Mouse (Mus musculus) forebrain, embryonic 10.5 days (tissue): ENCODE results near the gene Serpine2. TPM values are rescaled to one million over a fixed set of nuclear protein-coding genes. Genes with fewer than 3 reads are reported as not detected.

Source experiments
- DNase-seq: peaks from one replicate; pipeline ENCODE4 v3.0.0-alpha.2; 2017; ENCODE audit warnings: low spot score; ENCODE audit errors: extremely low spot score
- H3K27ac ChIP-seq: fragments of 300-500 bp; sonication (generic); 2 replicates; pipeline ENCODE4 v1.5.1; 2016; ENCODE audit warnings: mild to moderate bottlenecking
- H3K27me3 ChIP-seq: fragments of 300-500 bp; sonication (generic); 2 replicates; pipeline ENCODE4 v1.6.1; 2016; ENCODE audit warnings: mild to moderate bottlenecking; ENCODE audit not compliant: poor library complexity, severe bottlenecking
- H3K36me3 ChIP-seq: fragments of 300-500 bp; sonication (generic); replicated peaks from 2 replicates; pipeline ENCODE4 v1.6.1; 2016; ENCODE audit warnings: mild to moderate bottlenecking, moderate library complexity
- H3K4me1 ChIP-seq: fragments of 300-500 bp; sonication (generic); 2 replicates; pipeline ENCODE4 v1.6.1; 2016
- H3K4me3 ChIP-seq: fragments of 300-500 bp; sonication (generic); 2 replicates; pipeline ENCODE4 v1.5.1; 2016; ENCODE audit warnings: mild to moderate bottlenecking, moderate library complexity
- H3K9me3 ChIP-seq: fragments of 300-500 bp; sonication (generic); 2 replicates; pipeline ENCODE4 v1.6.1; 2016; ENCODE audit warnings: mild to moderate bottlenecking, moderate library complexity
- WGBS: fragments of 180-500 bp; shearing (Covaris S2); methylation state at CpG from one replicate; pipeline ENCODE4 v1.1.7; 2016; 5-methylcytosine and 5-hydroxymethylcytosine counted together
- polyA plus RNA-seq: library from polyadenylated mRNA; unstranded; fragments of >200 nt; fragmentation: Nextera tagmentation; extraction: Ambion mirVana; gene quantifications from 2 replicates; pipeline ENCODE4 v1.2.1, GENCODE M21; 2016

The Serpine2 gene
- polyA plus RNA-seq, 1 experiment from 2014 or later: 53.3 TPM

GRCm38 (mm10) chr1:79802858-79803427 lies 58.0 kb downstream of the Serpine2 start:
- no peaks in the 10 kb centered on the region for H3K27me3 ChIP-seq
- WGBS: 79% methylated on average over 11 of the region's 11 CpGs
- no peak overlapping the region for H3K27ac ChIP-seq
- H3K4me1 ChIP-seq: no peaks in the 10 kb centered on the region
- H3K36me3 ChIP-seq: peaks cover 8% of the 10 kb centered on the region
- H3K4me3 ChIP-seq: no peak overlapping the region
- H3K9me3 ChIP-seq: no peaks in the 10 kb centered on the region
- DNase-seq: no peak

DNA sequence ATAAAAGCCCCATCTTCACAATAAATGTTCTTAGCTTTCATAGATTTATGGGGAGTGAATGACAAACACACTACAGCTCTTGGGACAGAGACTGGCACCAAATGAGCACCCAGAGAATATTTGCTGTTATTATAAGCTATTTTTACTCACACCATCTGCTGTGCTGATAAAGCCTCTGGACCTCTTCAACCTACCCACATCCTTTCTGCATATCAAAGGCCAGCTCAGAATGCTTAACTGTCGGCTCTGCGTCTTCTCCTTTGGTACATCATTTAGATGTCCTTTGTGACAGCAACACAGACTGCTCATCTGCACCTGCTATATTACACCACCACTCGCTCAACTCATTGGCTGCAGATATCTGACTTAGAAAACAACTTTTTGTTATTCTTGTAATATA lies 63.9 kb downstream of the Serpine2 start:
- Histone ChIP-seq H3K9me3 (no peaks in the 10 kb centered on the region), H3K27me3 (no peaks in the 10 kb centered on the region), H3K36me3 (no peaks in the 10 kb centered on the region), H3K4me1 (no peaks in the 10 kb centered on the region), H3K27ac (no peak overlapping the region), H3K4me3 (no peak overlapping the region)
- 92% methylated on average over 3 of the region's 3 CpGs for WGBS
- DNase-seq: no peak

DNA sequence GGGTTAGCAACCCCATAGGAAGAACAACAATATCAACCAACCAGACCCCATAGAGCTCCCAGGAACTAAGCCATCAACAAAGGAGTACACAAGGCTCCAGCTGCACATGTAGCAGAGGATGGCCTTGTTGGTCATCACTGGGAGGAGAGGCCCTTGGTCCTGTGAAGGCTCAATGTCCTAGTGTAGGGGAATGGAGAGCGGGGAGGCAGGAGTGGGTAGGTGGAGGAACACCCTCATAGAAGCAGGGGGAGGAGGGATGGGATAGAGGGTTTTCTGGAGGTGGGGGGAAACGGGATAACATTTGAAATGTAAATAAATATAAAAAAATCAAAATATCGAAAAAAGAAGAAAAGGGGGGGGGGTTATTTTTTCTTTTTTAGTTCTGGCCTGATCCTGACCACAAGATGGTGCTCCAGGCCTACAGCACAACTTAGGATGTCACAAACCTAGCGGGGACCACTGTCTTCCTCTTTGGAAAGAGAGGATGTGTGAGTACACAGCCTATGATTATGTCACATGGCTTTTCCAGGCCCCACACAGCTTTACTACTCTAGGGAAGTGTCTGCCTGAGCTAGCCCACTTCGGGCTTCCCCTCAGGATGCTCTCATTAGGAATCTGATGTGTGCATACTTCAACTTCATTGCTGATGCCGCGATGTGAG lies 74.6 kb downstream of the Serpine2 start:
- H3K36me3 ChIP-seq: peaks cover 27% of the 10 kb centered on the region
- H3K4me1 ChIP-seq: no peaks in the 10 kb centered on the region
- no peaks in the 10 kb centered on the region for H3K27me3 ChIP-seq
- H3K9me3 ChIP-seq: no peaks in the 10 kb centered on the region
- no peak for DNase-seq
- no peak overlapping the region for H3K27ac ChIP-seq
- WGBS: 73% methylated on average over 7 of the region's 7 CpGs
- no peak overlapping the region for H3K4me3 ChIP-seq

- DNase-seq: no peak
These were observed 78.5 kb downstream of the Serpine2 start for GRCm38 (mm10) chr1:79782433-79782832.

DNA sequence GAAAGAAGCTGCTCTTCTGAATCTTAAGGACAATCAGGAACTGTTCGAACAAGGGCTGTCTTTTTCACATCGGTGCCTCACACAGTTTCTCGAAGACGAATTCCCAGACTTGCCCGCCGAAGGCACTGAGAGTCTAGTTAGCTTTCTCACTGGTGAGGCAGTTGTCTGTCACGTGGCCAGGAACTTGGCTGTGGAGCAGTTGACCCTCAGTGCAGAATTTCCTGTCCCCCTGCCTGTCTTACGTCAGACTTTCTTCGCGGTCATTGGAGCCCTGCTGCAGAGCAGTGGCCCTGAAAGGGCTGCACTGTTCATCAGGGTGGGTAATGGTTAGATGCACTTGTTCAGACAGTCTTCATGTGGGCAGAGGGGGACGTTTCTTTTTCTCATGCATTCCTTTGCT lies 83.0 kb downstream of the Serpine2 start:
- Histone ChIP-seq H3K9me3 (no peaks in the 10 kb centered on the region), H3K27ac (no peak overlapping the region), H3K4me1 (peaks cover 7% of the 10 kb centered on the region), H3K27me3 (no peaks in the 10 kb centered on the region), H3K4me3 (no peak overlapping the region), H3K36me3 (peaks cover 55% of the 10 kb centered on the region)
- no peak for DNase-seq
- WGBS: 91% methylated on average over 11 of the region's 11 CpGs

More at GRCm38 (mm10) chr1:79782433-79782832, 78.5 kb downstream of the Serpine2 start:
- Histone ChIP-seq H3K36me3 (peaks cover 65% of the 10 kb centered on the region), H3K27me3 (no peaks in the 10 kb centered on the region), H3K9me3 (no peaks in the 10 kb centered on the region), H3K4me3 (no peak overlapping the region), H3K4me1 (no peaks in the 10 kb centered on the region), H3K27ac (no peak overlapping the region)
- 85% methylated on average over 3 of the region's 3 CpGs for WGBS

DNA sequence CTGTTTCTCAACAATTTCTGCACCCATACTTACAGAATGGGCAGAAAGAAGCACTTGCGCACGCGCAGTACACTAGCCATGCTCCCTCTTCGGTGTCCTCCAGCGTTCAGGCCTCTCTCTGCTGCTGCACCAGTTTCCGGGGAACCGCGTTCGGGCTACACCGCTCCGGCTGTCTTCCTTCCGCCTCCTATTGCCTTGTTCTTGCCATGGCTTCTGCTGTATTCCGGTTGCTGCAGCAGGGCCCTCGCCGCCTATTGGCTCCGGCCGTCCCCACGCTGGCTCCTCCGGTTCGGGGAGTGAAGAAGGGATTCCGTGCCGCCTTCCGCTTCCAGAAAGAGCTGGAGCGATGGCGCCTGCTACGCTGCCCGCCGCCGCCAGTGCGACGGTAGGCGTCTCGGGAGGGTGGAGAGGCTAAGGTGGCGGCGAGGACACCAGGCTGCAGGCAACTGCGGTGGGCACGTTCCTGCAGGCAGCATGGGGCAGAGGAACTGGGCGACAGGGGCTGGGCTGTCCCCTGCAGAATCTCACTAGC lies 85.0 kb downstream of the Serpine2 start, which contains the start of the genes Mrpl44 and Wdfy1:
Mrpl44 (plus strand) TSS at position 92 of the 532 bp plus-strand sequence.
Wdfy1 (minus strand) TSS at position 217 of the 532 bp plus-strand sequence.
- Histone ChIP-seq H3K9me3 (no peaks in the 10 kb centered on the region), H3K4me3 (peak within 1 kb of the TSS; percentile 96), H3K27ac (peak within 1 kb of the TSS; percentile 96), H3K36me3 (peaks cover 35% of the 10 kb centered on the region), H3K27me3 (no peaks in the 10 kb centered on the region), H3K4me1 (peaks cover 7% of the 10 kb centered on the region)
- WGBS: under 1% methylated on average over 38 of the region's 38 CpGs
- DNase-seq: peak; percentile 98

DNA sequence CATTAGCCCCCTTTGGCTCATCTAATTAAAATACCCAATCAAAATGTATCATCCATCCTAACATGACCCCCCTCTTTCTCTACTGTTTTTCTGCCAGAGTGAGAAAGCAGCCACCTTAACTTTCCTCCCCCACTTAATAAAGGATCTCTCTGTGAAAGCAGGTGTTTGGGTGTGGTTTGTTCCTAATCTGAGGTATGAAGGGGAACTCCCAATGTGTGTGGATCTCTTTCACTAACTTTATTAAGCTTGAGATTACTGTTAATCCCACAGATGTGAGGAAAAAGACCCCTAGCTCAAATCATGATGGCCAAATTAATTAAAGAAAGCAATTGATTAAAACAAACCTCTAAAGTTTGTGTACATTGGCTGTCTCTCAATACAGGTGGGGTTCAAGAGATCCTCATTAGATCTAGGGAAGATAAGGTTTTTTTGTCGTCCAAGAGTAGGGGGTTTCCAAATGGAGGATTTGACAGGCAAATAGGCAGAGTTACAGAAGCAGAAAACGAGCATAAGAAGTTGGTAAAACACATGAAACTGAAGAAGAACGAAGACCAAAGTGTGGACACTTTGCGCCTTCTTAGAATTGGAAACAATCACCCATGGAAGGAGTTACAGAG lies 86.7 kb downstream of the Serpine2 start:
- 78% methylated on average over 4 of the region's 4 CpGs for WGBS

GRCm38 (mm10) chr1:79768231-79768630 lies 92.7 kb downstream of the Serpine2 start:
- H3K9me3 ChIP-seq: no peaks in the 10 kb centered on the region
- WGBS: 71% methylated on average over 1 of the region's 1 CpGs
- no peaks in the 10 kb centered on the region for H3K27me3 ChIP-seq
- no peaks in the 10 kb centered on the region for H3K4me1 ChIP-seq
- no peak for DNase-seq
- no peak overlapping the region for H3K27ac ChIP-seq
- H3K36me3 ChIP-seq: no peaks in the 10 kb centered on the region
- no peak overlapping the region for H3K4me3 ChIP-seq

More for the DNA sequence above, 86.7 kb downstream of the Serpine2 start:
- no peak overlapping the region for H3K4me3 ChIP-seq
- H3K36me3 ChIP-seq: peaks cover 17% of the 10 kb centered on the region
- no peak overlapping the region for H3K27ac ChIP-seq
- H3K9me3 ChIP-seq: no peaks in the 10 kb centered on the region
- DNase-seq: no peak
- peaks cover 7% of the 10 kb centered on the region for H3K4me1 ChIP-seq
- H3K27me3 ChIP-seq: no peaks in the 10 kb centered on the region

GRCm38 (mm10) chr1:79764483-79764882 lies 96.5 kb downstream of the Serpine2 start:
- peaks cover 21% of the 10 kb centered on the region for H3K4me1 ChIP-seq
- no peaks in the 10 kb centered on the region for H3K36me3 ChIP-seq
- no peak for DNase-seq
- no peak overlapping the region for H3K4me3 ChIP-seq
- H3K27ac ChIP-seq: no peak overlapping the region
- H3K9me3 ChIP-seq: no peaks in the 10 kb centered on the region
- WGBS: 84% methylated on average over 1 of the region's 1 CpGs
- H3K27me3 ChIP-seq: no peaks in the 10 kb centered on the region

- no peaks in the 10 kb centered on the region for H3K9me3 ChIP-seq
- no peak for DNase-seq
- H3K27me3 ChIP-seq: no peaks in the 10 kb centered on the region
- H3K4me1 ChIP-seq: peaks cover 25% of the 10 kb centered on the region
- H3K36me3 ChIP-seq: no peaks in the 10 kb centered on the region
- no peak overlapping the region for H3K27ac ChIP-seq
- H3K4me3 ChIP-seq: no peak overlapping the region
- WGBS: 92% methylated on average over 2 of the region's 2 CpGs
These were observed 96.9 kb downstream of the Serpine2 start for GRCm38 (mm10) chr1:79764031-79764430.

DNA sequence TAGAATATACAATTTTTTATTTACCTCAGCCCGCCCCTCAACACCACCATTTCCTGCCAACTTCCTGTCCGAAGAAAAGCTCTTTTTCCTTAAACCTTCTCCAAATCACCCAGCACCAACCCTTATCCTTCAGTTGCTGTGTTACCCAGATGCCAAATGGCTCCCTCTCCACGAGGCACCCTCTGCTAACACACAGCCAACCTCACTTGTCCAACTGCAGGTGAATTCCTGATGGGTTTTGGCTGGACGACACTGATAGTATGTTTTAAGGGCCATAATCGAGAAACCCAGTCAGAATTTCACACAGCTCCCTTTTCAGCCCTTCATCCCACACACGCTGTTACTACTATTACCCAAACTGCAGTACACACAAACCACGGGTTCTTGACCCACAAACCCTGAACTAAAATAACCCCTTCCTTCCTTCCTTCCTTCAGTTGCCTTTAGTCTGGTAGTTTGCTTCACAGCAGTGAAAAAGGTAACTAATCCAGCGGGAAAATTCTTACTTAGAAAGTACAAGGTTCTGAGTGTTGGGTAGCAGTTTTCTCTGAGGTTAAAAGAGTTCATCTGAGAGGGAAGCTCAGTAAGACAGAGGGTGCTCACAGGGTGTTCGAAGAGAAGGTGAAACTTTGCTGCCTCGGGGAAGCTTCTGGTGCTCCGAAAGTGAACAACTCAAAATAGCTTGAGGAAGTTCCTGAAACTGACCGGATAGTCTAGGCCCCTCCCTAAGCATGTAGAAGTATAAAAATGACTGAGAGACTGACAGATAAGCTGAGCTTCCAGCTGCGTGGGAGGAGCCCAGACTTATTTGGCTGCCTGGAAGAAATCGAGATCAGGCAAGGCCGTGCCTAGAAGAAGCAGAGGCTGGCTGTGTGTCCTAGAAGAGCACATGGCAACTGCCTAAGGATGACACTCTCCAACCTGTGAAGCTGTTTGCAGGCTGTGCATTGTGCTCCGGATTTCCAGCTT lies 98.4 kb downstream of the Serpine2 start:
- DNase-seq: no peak
- peak overlapping the region; percentile 91 for H3K27ac ChIP-seq
- H3K27me3 ChIP-seq: no peaks in the 10 kb centered on the region
- no peaks in the 10 kb centered on the region for H3K36me3 ChIP-seq
- WGBS: 70% methylated on average over 16 of the region's 16 CpGs
- no peaks in the 10 kb centered on the region for H3K9me3 ChIP-seq
- peaks cover 29% of the 10 kb centered on the region for H3K4me1 ChIP-seq
- H3K4me3 ChIP-seq: peak overlapping the region; percentile 88

DNA sequence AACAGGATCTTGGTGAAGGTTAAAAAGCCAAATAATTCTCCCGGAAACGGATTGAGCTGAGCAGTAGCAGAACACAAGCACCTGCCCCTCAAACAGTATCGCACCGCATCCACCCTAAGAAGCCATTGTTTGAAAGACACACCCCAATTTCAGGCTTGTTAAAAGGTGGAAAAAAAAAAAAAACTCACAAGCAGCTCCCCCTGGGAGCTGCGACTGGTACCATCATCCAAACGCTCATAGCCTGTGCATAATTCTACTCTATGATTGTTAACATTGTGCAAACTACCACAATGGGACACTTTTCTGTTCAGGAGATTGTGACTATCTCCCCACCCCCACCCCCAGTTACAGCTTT lies 99.1 kb downstream of the Serpine2 start:
- Histone ChIP-seq H3K27ac (peak overlapping the region; percentile 91), H3K9me3 (no peaks in the 10 kb centered on the region), H3K4me3 (peak overlapping the region; percentile 88), H3K36me3 (no peaks in the 10 kb centered on the region), H3K4me1 (peaks cover 29% of the 10 kb centered on the region), H3K27me3 (no peaks in the 10 kb centered on the region)
- WGBS: 0% methylated on average over 6 of the region's 6 CpGs
- DNase-seq: no peak
